Mouse (Mus musculus) c-Kit-negative CD71-positive TER-119-positive erythroid progenitor cells, embryonic 14.5 days (primary cell): Measurements from ENCODE around the gene Krt28.

ENCODE experiments used
- DNase-seq: peaks from one replicate; pipeline ENCODE4 v3.0.0-alpha.2; 2013; ENCODE audit warnings: low read depth, low spot score

The Krt28 gene

GRCm38 (mm10) chr11:99366791-99367190 is 7.9 kb downstream of the Krt28 start:
- DNase-seq: no peak

GRCm38 (mm10) chr11:99364412-99364811 is 10.3 kb downstream of the Krt28 start:
- DNase-seq: no peak

- no peak for DNase-seq
Observed at GRCm38 (mm10) chr11:99361423-99361822, 13.3 kb downstream of the Krt28 start.

- no peak for DNase-seq
Observed at GRCm38 (mm10) chr11:99351004-99351403, 23.7 kb downstream of the Krt28 start, which contains the start of gene Krt27. TSS of gene Krt27 (minus strand) at chr11:99351104.

- no peak for DNase-seq
Observed at GRCm38 (mm10) chr11:99339299-99339847, 35.3 kb downstream of the Krt28 start.

- no peak for DNase-seq
Observed at GRCm38 (mm10) chr11:99337866-99338265, 36.8 kb downstream of the Krt28 start, which contains the start of gene Krt26. TSS of gene Krt26 (minus strand) at chr11:99337966.

GRCm38 (mm10) chr11:99333426-99333825 is 41.3 kb downstream of the Krt28 start:
- no peak for DNase-seq

- no peak for DNase-seq
Observed at GRCm38 (mm10) chr11:99329655-99330054, 45.0 kb downstream of the Krt28 start.

GRCm38 (mm10) chr11:99322851-99323250 is 51.9 kb downstream of the Krt28 start, which contains the start of gene Krt25:
TSS of gene Krt25 (minus strand) at chr11:99322951.
- no peak for DNase-seq

- no peak for DNase-seq
Observed at GRCm38 (mm10) chr11:99321094-99321493, 53.6 kb downstream of the Krt28 start.

GRCm38 (mm10) chr11:99319127-99319526 is 55.6 kb downstream of the Krt28 start:
- no peak for DNase-seq

- DNase-seq: no peak
Observed at GRCm38 (mm10) chr11:99316543-99316942, 58.2 kb downstream of the Krt28 start.
